Mouse (Mus musculus): ENCODE measurements around the gene Tma7. TPM values are rescaled to one million over a fixed set of nuclear protein-coding genes. Genes with fewer than 3 reads are reported as not detected.

Tma7 gene
- polyA plus RNA-seq, 1 experiment = 19.0 TPM

- no peak overlapping the region for H3K4me3 ChIP-seq (replicated peaks; ENCODE audit: extremely low read depth, low read depth, low read length)
- 0 out of 2 replicates have a peak, but pooled peaks cover 2% of the 10 kb centered on the region for H3K4me1 ChIP-seq (ENCODE audit: control insufficient read depth, insufficient read depth, low read length)
- WGBS = 83% methylated on average over 12 of the region's 12 CpGs
- no peak for DNase-seq
- no peak for TF ChIP-seq POLR2A (IDR thresholded peaks at IDR 0.05; ENCODE audit: borderline replicate concordance, extremely low read depth, low read depth, low read length)
- TF ChIP-seq CTCF (IDR thresholded peaks at IDR 0.05; ENCODE audit: insufficient read depth, low read length) = no peak
Observed at GRCm38 (mm10) chr9:109105648-109106047, 23.3 kb upstream of the Tma7 start.

- Histone ChIP-seq H3K4me1 (ENCODE audit: control insufficient read depth, insufficient read depth, low read length) (0 out of 2 replicates have a peak, but pooled peaks cover 2% of the 10 kb centered on the region), H3K4me3 (replicated peaks; ENCODE audit: extremely low read depth, low read depth, low read length) (no peak overlapping the region)
- WGBS = 63% methylated on average over 12 of the region's 12 CpGs
- no peak for TF ChIP-seq CTCF (IDR thresholded peaks at IDR 0.05; ENCODE audit: insufficient read depth, low read length)
- TF ChIP-seq POLR2A (IDR thresholded peaks at IDR 0.05; ENCODE audit: borderline replicate concordance, extremely low read depth, low read depth, low read length) = no peak
- DNase-seq = no peak
Observed at GRCm38 (mm10) chr9:109105011-109105410, 22.6 kb upstream of the Tma7 start.

GRCm38 (mm10) chr9:109104083-109104482, 21.7 kb upstream of the Tma7 start:
- Histone ChIP-seq H3K4me1 (ENCODE audit: control insufficient read depth, insufficient read depth, low read length) (0 out of 2 replicates have a peak, but pooled peaks cover 2% of the 10 kb centered on the region), H3K4me3 (replicated peaks; ENCODE audit: extremely low read depth, low read depth, low read length) (no peak overlapping the region)
- TF ChIP-seq CTCF (IDR thresholded peaks at IDR 0.05; ENCODE audit: insufficient read depth, low read length) (no peak), POLR2A (IDR thresholded peaks at IDR 0.05; ENCODE audit: borderline replicate concordance, extremely low read depth, low read depth, low read length) (no peak)
- no peak for DNase-seq
- WGBS = 89% methylated on average over 9 of the region's 9 CpGs

- Histone ChIP-seq H3K4me3 (replicated peaks; ENCODE audit: extremely low read depth, low read depth, low read length) (no peak overlapping the region), H3K4me1 (ENCODE audit: control insufficient read depth, insufficient read depth, low read length) (0 out of 2 replicates have a peak, but pooled peaks cover 2% of the 10 kb centered on the region)
- TF ChIP-seq CTCF (IDR thresholded peaks at IDR 0.05; ENCODE audit: insufficient read depth, low read length) (no peak), POLR2A (IDR thresholded peaks at IDR 0.05; ENCODE audit: borderline replicate concordance, extremely low read depth, low read depth, low read length) (no peak)
- DNase-seq = no peak
- 54% methylated on average over 7 of the region's 7 CpGs for WGBS
Observed at GRCm38 (mm10) chr9:109103250-109103649, 20.9 kb upstream of the Tma7 start.

- 0 out of 2 replicates have a peak, but pooled peaks cover 2% of the 10 kb centered on the region for H3K4me1 ChIP-seq (ENCODE audit: control insufficient read depth, insufficient read depth, low read length)
- no peak for TF ChIP-seq POLR2A (IDR thresholded peaks at IDR 0.05; ENCODE audit: borderline replicate concordance, extremely low read depth, low read depth, low read length)
- no peak for TF ChIP-seq CTCF (IDR thresholded peaks at IDR 0.05; ENCODE audit: insufficient read depth, low read length)
- no peak overlapping the region for H3K4me3 ChIP-seq (replicated peaks; ENCODE audit: extremely low read depth, low read depth, low read length)
- WGBS = 89% methylated on average over 3 of the region's 3 CpGs
- no peak for DNase-seq
Observed at GRCm38 (mm10) chr9:109102541-109102940, 20.2 kb upstream of the Tma7 start.

GRCm38 (mm10) chr9:109101933-109102445, 19.6 kb upstream of the Tma7 start:
- no peak for TF ChIP-seq CTCF (IDR thresholded peaks at IDR 0.05; ENCODE audit: insufficient read depth, low read length)
- no peak for TF ChIP-seq POLR2A (IDR thresholded peaks at IDR 0.05; ENCODE audit: borderline replicate concordance, extremely low read depth, low read depth, low read length)
- DNase-seq = no peak
- 91% methylated on average over 5 of the region's 5 CpGs for WGBS
- Histone ChIP-seq H3K4me3 (replicated peaks; ENCODE audit: extremely low read depth, low read depth, low read length) (no peak overlapping the region), H3K4me1 (ENCODE audit: control insufficient read depth, insufficient read depth, low read length) (0 out of 2 replicates have a peak, but pooled peaks cover 2% of the 10 kb centered on the region)

GRCm38 (mm10) chr9:109100307-109100928, 18.0 kb upstream of the Tma7 start:
- WGBS = 73% methylated on average over 20 of the region's 20 CpGs
- TF ChIP-seq POLR2A (IDR thresholded peaks at IDR 0.05; ENCODE audit: borderline replicate concordance, extremely low read depth, low read depth, low read length) (no peak), CTCF (IDR thresholded peaks at IDR 0.05; ENCODE audit: insufficient read depth, low read length) (no peak)

GRCm38 (mm10) chr9:109098969-109099368, 16.6 kb upstream of the Tma7 start:
- DNase-seq = peak; percentile 68
- WGBS = 39% methylated on average over 6 of the region's 6 CpGs
- TF ChIP-seq POLR2A (IDR thresholded peaks at IDR 0.05; ENCODE audit: borderline replicate concordance, extremely low read depth, low read depth, low read length) (no peak), CTCF (IDR thresholded peaks at IDR 0.05; ENCODE audit: insufficient read depth, low read length) (no peak)
- no peak overlapping the region for H3K4me3 ChIP-seq (replicated peaks; ENCODE audit: extremely low read depth, low read depth, low read length)
- peaks cover 4% of the 10 kb centered on the region; the same call in 1 of the 2 replicates for H3K4me1 ChIP-seq (ENCODE audit: control insufficient read depth, insufficient read depth, low read length)

More at GRCm38 (mm10) chr9:109100307-109100928, 18.0 kb upstream of the Tma7 start:
- H3K4me1 ChIP-seq (ENCODE audit: control insufficient read depth, insufficient read depth, low read length) = 0 out of 2 replicates have a peak, but pooled peaks cover 2% of the 10 kb centered on the region
- no peak overlapping the region for H3K4me3 ChIP-seq (replicated peaks; ENCODE audit: extremely low read depth, low read depth, low read length)
- DNase-seq = no peak

- no peak for DNase-seq
- TF ChIP-seq CTCF (IDR thresholded peaks at IDR 0.05; ENCODE audit: insufficient read depth, low read length) (no peak), POLR2A (IDR thresholded peaks at IDR 0.05; ENCODE audit: borderline replicate concordance, extremely low read depth, low read depth, low read length) (no peak)
- Histone ChIP-seq H3K4me3 (replicated peaks; ENCODE audit: extremely low read depth, low read depth, low read length) (no peak overlapping the region), H3K4me1 (ENCODE audit: control insufficient read depth, insufficient read depth, low read length) (peaks cover 4% of the 10 kb centered on the region; the same call in 1 of the 2 replicates)
- WGBS = 72% methylated on average over 8 of the region's 8 CpGs
Observed at GRCm38 (mm10) chr9:109098366-109098765, 16.0 kb upstream of the Tma7 start.

- no peak for DNase-seq
- WGBS = 49% methylated on average over 5 of the region's 5 CpGs
- Histone ChIP-seq H3K4me3 (replicated peaks; ENCODE audit: extremely low read depth, low read depth, low read length) (no peak overlapping the region), H3K4me1 (ENCODE audit: control insufficient read depth, insufficient read depth, low read length) (peaks cover 4% of the 10 kb centered on the region; the same call in 1 of the 2 replicates)
- TF ChIP-seq CTCF (IDR thresholded peaks at IDR 0.05; ENCODE audit: insufficient read depth, low read length) = no peak
- no peak for TF ChIP-seq POLR2A (IDR thresholded peaks at IDR 0.05; ENCODE audit: borderline replicate concordance, extremely low read depth, low read depth, low read length)
Observed at GRCm38 (mm10) chr9:109097831-109098230, 15.4 kb upstream of the Tma7 start.

Data from lung, adult 2 months (tissue).